Mouse (Mus musculus): ENCODE measurements at regions not wholly inside any gene's neighbourhood (a gene's known extent, or its start where the extent isn't known, plus 50 kb on each side); places are given as distances from the start of the nearest gene placed in this dataset.
A peak's percentile ranks its signal among the peaks of the same experiment; 100 is the strongest.

DNA sequence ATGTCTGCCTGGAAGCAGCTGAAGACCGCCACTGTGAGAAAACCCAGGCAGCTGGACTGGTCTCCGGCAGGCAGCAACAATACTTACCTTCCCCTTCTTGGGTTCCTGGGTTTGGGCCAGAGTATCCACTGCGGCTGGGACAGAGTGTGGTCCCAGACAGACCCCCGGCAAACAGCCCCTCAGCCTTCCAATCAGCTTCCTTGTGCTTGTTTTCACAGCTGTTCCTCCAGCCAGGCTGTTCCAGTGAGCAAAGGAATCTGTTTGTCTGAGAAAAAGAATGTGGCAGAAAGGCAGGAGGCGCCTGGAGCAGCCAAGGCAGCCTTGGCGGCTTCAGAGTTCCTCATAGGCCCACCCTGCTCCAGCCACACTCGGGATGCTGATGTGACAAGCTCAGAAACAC lies 411.9 kb downstream of the H2al1j start:
- Histone ChIP-seq H3K27me3 (ENCODE audit: control insufficient read depth, insufficient read depth, low read length) (no peaks in the 10 kb centered on the region), H3K36me3 (ENCODE audit: control insufficient read depth, insufficient read depth, low read length) (no peaks in the 10 kb centered on the region), H3K27ac (replicated peaks; ENCODE audit: insufficient read depth, low read depth, low read length) (no peak overlapping the region), H3K4me3 (ENCODE audit: insufficient read depth, low read depth, low read length) (no peak overlapping the region), H3K79me2 (ENCODE audit: control insufficient read depth, insufficient read depth, low read length) (no peaks in the 10 kb centered on the region), H3K9ac (ENCODE audit: low read depth, low read length) (no peak overlapping the region), H3K4me1 (ENCODE audit: control insufficient read depth, insufficient read depth, low read length) (peaks cover 7% of the 10 kb centered on the region)
- TF ChIP-seq POLR2A (IDR thresholded peaks at IDR 0.05; ENCODE audit: extremely low read depth, insufficient read depth, low read length) (no peak), CTCF (IDR thresholded peaks at IDR 0.05; ENCODE audit: low read depth, low read length) (no peak)
- WGBS, result 81% methylated on average over 7 of the region's 7 CpGs
- no peak for DNase-seq (ENCODE audit: extremely low read depth, low read depth, low spot score)

DNA sequence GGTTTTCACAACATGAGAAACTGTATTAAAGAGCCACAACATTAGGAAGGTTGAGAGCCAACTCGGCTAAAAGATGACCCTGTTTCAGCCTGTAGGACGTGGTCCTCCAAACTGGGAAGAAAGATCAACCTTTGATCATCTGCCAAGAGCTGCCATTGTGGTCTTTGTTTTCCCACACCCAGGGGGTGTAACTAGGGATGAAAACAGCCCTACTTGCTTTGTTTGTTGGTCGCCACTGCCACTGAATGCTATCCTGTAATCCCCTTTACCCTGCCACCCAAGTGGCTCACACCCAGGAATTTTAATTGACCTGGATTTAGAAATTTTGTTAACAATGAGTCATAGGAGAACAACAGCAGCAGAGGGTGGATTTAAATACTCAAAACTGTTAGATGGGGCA lies 414.2 kb downstream of the Bcor start:
- Histone ChIP-seq H3K27me3 (ENCODE audit: control insufficient read depth, insufficient read depth, low read length) (no peaks in the 10 kb centered on the region), H3K4me1 (ENCODE audit: control insufficient read depth, insufficient read depth, low read length) (peaks cover 2% of the 10 kb centered on the region; the same call in 1 of the 2 replicates), H3K36me3 (ENCODE audit: control insufficient read depth, insufficient read depth, low read length) (no peaks in the 10 kb centered on the region), H3K4me3 (ENCODE audit: insufficient read depth, low read depth, low read length) (no peak overlapping the region), H3K27ac (replicated peaks; ENCODE audit: insufficient read depth, low read depth, low read length) (no peak overlapping the region), H3K9ac (ENCODE audit: low read depth, low read length) (no peak overlapping the region), H3K79me2 (ENCODE audit: control insufficient read depth, insufficient read depth, low read length) (no peaks in the 10 kb centered on the region)
- TF ChIP-seq POLR2A (IDR thresholded peaks at IDR 0.05; ENCODE audit: extremely low read depth, insufficient read depth, low read length) (no peak), CTCF (IDR thresholded peaks at IDR 0.05; ENCODE audit: low read depth, low read length) (no peak)
- 58% methylated on average over 3 of the region's 3 CpGs for WGBS
- no peak for DNase-seq (ENCODE audit: extremely low read depth, low read depth, low spot score)

DNA sequence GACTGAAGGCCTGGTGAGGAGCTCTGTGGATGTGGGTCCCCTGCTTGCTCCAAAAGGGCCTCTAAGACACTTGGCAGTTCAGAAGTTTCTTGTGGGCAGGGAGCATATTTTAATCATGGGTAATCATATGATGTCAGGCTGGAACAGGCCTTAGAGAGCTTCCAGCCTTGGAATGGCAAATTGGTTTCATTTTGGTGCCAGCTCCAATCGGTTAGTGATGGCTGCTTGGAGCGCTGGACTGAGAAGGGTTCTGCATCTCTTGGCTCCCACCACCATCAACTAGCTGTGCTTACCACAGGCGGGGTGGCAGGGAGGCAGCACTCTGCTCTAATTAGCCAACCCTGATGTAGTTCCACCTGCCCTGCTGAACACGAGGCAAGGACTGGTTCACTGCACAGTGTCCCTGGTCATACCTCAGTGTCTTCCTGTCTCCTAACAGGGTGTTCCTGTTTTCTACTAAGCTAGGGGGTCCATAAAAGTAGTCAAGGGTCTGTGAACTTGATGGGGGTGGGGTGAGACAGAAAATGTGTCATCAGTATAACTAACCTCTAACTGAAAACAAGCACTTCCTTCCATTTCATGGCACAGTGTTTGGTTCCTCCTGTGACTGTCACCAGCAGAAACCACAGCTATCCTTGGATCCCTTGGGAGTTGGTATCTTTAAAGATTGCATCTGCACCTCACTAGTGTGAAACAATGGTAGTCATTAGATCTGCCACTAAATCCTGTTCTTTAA lies 412.6 kb downstream of the Bcor start:
- Histone ChIP-seq H3K27ac (replicated peaks; ENCODE audit: insufficient read depth, low read depth, low read length) (no peak overlapping the region), H3K9ac (ENCODE audit: low read depth, low read length) (no peak overlapping the region), H3K36me3 (ENCODE audit: control insufficient read depth, insufficient read depth, low read length) (no peaks in the 10 kb centered on the region), H3K4me1 (ENCODE audit: control insufficient read depth, insufficient read depth, low read length) (peaks cover 2% of the 10 kb centered on the region; the same call in 1 of the 2 replicates), H3K4me3 (ENCODE audit: insufficient read depth, low read depth, low read length) (no peak overlapping the region), H3K79me2 (ENCODE audit: control insufficient read depth, insufficient read depth, low read length) (no peaks in the 10 kb centered on the region), H3K27me3 (ENCODE audit: control insufficient read depth, insufficient read depth, low read length) (no peaks in the 10 kb centered on the region)
- 74% methylated on average over 4 of the region's 4 CpGs for WGBS
- DNase-seq (ENCODE audit: extremely low read depth, low read depth, low spot score), result no peak
- TF ChIP-seq CTCF (IDR thresholded peaks at IDR 0.05; ENCODE audit: low read depth, low read length) (no peak), POLR2A (IDR thresholded peaks at IDR 0.05; ENCODE audit: extremely low read depth, insufficient read depth, low read length) (no peak)

DNA sequence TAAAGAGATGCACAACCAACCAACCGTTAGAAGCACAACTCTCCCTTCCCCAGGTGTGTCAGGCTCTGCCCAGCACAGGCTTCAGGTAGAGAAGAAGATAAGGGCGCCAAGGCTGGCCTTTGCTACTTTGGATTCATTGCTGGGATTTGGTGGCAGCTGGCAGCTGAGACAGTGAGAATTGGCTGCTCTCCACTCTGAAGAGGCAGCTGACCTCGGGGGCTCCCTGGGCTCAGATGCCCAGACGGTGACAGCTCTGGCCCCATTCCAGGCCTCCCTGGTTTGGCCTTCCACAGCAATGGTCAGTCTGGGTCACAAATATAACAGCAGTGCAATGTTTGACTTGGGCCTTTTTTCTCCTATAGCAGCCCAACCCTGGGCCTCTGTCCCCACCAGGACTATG lies 411.9 kb downstream of the Bcor start:
- WGBS, result 17% methylated on average over 4 of the region's 4 CpGs
- Histone ChIP-seq H3K4me1 (ENCODE audit: control insufficient read depth, insufficient read depth, low read length) (peaks cover 2% of the 10 kb centered on the region; the same call in 1 of the 2 replicates), H3K27ac (replicated peaks; ENCODE audit: insufficient read depth, low read depth, low read length) (no peak overlapping the region)

DNA sequence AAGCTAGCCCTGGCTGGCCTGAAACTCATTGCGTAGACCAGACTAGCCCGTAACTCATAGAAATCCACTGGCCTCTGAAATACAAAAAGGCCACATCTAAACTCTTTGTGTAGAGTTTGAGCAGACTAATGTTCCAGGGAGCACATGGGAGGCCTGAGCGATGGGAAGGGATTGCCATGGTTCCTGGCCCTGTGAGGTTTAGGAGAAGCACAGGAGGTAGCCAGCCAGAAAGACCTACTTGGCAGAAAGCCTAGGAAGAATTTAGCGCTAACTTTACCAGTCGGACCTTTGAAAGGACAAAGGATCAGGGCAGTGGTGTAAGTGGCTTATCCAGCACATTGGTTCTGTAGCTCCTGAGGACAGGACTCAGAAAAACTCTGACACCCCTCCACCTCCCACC lies 407.6 kb downstream of the Bcor start:
- Histone ChIP-seq H3K9ac (ENCODE audit: low read depth, low read length) (no peak overlapping the region), H3K27me3 (ENCODE audit: control insufficient read depth, insufficient read depth, low read length) (no peaks in the 10 kb centered on the region), H3K79me2 (ENCODE audit: control insufficient read depth, insufficient read depth, low read length) (no peaks in the 10 kb centered on the region), H3K4me1 (ENCODE audit: control insufficient read depth, insufficient read depth, low read length) (peaks cover 2% of the 10 kb centered on the region; the same call in 1 of the 2 replicates), H3K36me3 (ENCODE audit: control insufficient read depth, insufficient read depth, low read length) (no peaks in the 10 kb centered on the region), H3K27ac (replicated peaks; ENCODE audit: insufficient read depth, low read depth, low read length) (no peak overlapping the region), H3K4me3 (ENCODE audit: insufficient read depth, low read depth, low read length) (no peak overlapping the region)
- TF ChIP-seq CTCF (IDR thresholded peaks at IDR 0.05; ENCODE audit: low read depth, low read length), result no peak
- no peak for TF ChIP-seq POLR2A (IDR thresholded peaks at IDR 0.05; ENCODE audit: extremely low read depth, insufficient read depth, low read length)
- 61% methylated on average over 5 of the region's 5 CpGs for WGBS
- no peak for DNase-seq (ENCODE audit: extremely low read depth, low read depth, low spot score)

More for the DNA sequence above, 411.9 kb downstream of the Bcor start:
- TF ChIP-seq CTCF (IDR thresholded peaks at IDR 0.05; ENCODE audit: low read depth, low read length), result no peak
- no peak for TF ChIP-seq POLR2A (IDR thresholded peaks at IDR 0.05; ENCODE audit: extremely low read depth, insufficient read depth, low read length)
- no peaks in the 10 kb centered on the region for H3K79me2 ChIP-seq (ENCODE audit: control insufficient read depth, insufficient read depth, low read length)
- H3K27me3 ChIP-seq (ENCODE audit: control insufficient read depth, insufficient read depth, low read length), result no peaks in the 10 kb centered on the region
- no peak overlapping the region for H3K4me3 ChIP-seq (ENCODE audit: insufficient read depth, low read depth, low read length)
- DNase-seq (ENCODE audit: extremely low read depth, low read depth, low spot score), result peak; percentile 79
- H3K9ac ChIP-seq (ENCODE audit: low read depth, low read length), result no peak overlapping the region
- no peaks in the 10 kb centered on the region for H3K36me3 ChIP-seq (ENCODE audit: control insufficient read depth, insufficient read depth, low read length)

DNA sequence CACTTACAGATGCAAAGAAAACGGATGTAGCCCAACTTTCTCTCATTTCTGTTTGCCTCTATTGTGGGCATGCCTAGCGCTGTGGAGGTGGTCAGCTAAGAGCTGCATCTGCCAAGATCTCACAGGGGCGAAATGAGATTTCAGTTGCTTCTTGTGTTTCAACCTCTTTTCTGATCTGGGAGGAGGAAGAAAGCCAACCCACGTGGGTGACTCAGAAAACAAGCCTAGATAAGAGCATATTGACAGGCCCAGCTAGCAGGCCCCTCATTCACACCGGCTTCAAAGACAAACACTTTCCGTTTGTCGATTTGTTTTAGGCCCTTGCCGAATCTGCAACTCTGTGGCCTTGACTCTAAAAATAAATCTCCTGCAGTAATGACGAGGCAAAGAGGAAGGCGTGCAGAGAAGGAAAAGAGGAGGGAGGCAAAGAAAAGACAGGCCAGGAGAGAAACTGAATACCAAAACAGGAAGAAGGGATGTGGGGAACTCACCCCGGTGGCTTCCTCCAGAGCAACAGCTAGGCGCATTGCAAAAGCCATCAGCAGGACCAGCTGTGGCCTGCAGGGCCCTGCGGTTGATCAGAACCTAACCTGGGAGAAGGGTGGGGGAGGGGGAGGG lies 407.1 kb downstream of the Bcor start:
- H3K4me1 ChIP-seq (ENCODE audit: control insufficient read depth, insufficient read depth, low read length), result peaks cover 2% of the 10 kb centered on the region; the same call in 1 of the 2 replicates
- no peaks in the 10 kb centered on the region for H3K27me3 ChIP-seq (ENCODE audit: control insufficient read depth, insufficient read depth, low read length)
- WGBS, result 23% methylated on average over 13 of the region's 13 CpGs
- no peak overlapping the region for H3K9ac ChIP-seq (ENCODE audit: low read depth, low read length)
- H3K27ac ChIP-seq (replicated peaks; ENCODE audit: insufficient read depth, low read depth, low read length), result no peak overlapping the region
- H3K4me3 ChIP-seq (ENCODE audit: insufficient read depth, low read depth, low read length), result no peak overlapping the region
- TF ChIP-seq CTCF (IDR thresholded peaks at IDR 0.05; ENCODE audit: low read depth, low read length) (no peak), POLR2A (IDR thresholded peaks at IDR 0.05; ENCODE audit: extremely low read depth, insufficient read depth, low read length) (no peak)
- no peak for DNase-seq (ENCODE audit: extremely low read depth, low read depth, low spot score)
- H3K36me3 ChIP-seq (ENCODE audit: control insufficient read depth, insufficient read depth, low read length), result no peaks in the 10 kb centered on the region
- H3K79me2 ChIP-seq (ENCODE audit: control insufficient read depth, insufficient read depth, low read length), result no peaks in the 10 kb centered on the region
